Mouse (Mus musculus) lung, postnatal 0 days (tissue): ENCODE data around the gene Gnb1l.

Source experiments
- CTCF ChIP-seq: IDR thresholded peaks from 2 replicates; pipeline ENCODE4 v1.5.1; 2016; ENCODE audit warnings: antibody characterized with exemption, mild to moderate bottlenecking
- EP300 ChIP-seq: IDR thresholded peaks from 2 replicates; pipeline ENCODE4 v1.6.1; 2016; ENCODE audit warnings: antibody characterized with exemption, mild to moderate bottlenecking, control low read depth

DNA sequence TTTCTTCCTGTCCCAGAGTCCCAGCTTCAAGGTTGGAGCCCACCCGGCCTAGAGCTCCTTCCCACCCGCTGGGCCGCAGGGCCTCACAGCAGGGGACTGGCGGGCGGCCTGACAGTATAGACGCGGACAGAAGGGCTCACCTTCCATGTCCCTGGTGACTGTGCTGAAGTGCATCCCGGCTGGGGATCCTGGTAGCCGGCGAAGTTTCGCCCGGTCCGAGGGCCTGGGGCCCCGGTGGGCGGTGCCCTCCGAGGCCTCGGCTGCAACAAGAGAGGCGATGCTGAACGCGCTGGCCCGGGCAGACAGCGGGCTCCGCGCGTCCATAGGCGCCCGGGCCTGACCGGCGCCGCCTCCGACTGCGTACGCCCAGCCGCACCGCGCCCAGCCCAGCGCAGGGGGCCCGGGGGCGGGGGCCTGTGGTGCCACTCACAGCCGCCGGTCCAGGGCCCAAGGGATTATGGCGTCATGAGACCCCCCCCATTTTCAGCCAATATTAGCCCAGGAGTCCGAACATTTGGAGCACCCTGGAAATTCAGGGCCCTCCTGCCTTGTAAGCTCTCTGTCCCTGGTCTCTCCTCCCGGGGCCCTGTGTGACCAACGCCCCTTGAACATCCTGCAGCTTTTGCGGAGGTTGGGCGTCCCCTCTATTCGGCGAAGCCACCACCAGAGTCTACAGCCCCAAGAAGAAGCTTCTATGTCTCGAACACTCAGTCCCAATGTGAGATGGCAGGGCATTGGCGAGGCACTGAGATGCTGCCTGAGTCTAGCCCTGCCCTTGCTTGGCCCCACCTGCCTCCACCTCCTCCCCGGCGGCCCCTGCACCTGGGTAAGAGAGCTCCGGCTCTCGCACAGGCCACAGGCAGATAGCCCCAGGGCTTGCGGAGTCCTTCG lies 89.6 kb downstream of the Gnb1l start:
- no peak for TF ChIP-seq EP300
- no peak for TF ChIP-seq CTCF
